Mouse (Mus musculus) midbrain, postnatal 0 days (tissue): ENCODE data around the gene Snrpc. TPM values are rescaled to one million over a fixed set of nuclear protein-coding genes. Genes with fewer than 3 reads are reported as not detected.

Experiments
- ATAC-seq: fragments of 200-750 bp; cut with Nextera tagmentation; 2 replicates; pipeline ENCODE4 v1.8.0; 2017; ENCODE audit warnings: moderate number of reproducible peaks, mild to moderate bottlenecking, moderate TSS enrichment, moderate library complexity; ENCODE audit not compliant: low FRiP score
- DNase-seq: peaks from one replicate; pipeline ENCODE4 v3.0.0-alpha.2; 2015; ENCODE audit warnings: low spot score
- H3K27ac ChIP-seq: fragments of 300-500 bp; sonication (generic); 2 replicates; pipeline ENCODE4 v1.5.1; 2014; ENCODE audit warnings: low read depth, mild to moderate bottlenecking, low read length, mixed read lengths
- H3K27me3 ChIP-seq: fragments of 300-500 bp; sonication (generic); 2 replicates; pipeline ENCODE4 v1.6.1; 2014; ENCODE audit warnings: low read length, control low read depth, mixed read lengths; ENCODE audit not compliant: insufficient read depth
- H3K36me3 ChIP-seq: fragments of 300-500 bp; sonication (generic); 2 replicates; pipeline ENCODE4 v1.6.1; 2014; ENCODE audit warnings: low read length, control low read depth, mixed read lengths; ENCODE audit not compliant: insufficient read depth
- H3K4me1 ChIP-seq: fragments of 300-500 bp; sonication (generic); 2 replicates; pipeline ENCODE4 v1.6.1; 2014; ENCODE audit warnings: mild to moderate bottlenecking, control low read depth, antibody characterized with exemption, low read length, mixed read lengths; ENCODE audit not compliant: insufficient read depth
- H3K4me2 ChIP-seq: fragments of 300-500 bp; sonication (generic); 2 replicates; pipeline ENCODE4 v1.6.1; 2014; ENCODE audit warnings: low read depth, mild to moderate bottlenecking, low read length, mixed read lengths; ENCODE audit not compliant: poor library complexity, severe bottlenecking
- H3K4me3 ChIP-seq: fragments of 300-500 bp; sonication (generic); 2 replicates; pipeline ENCODE4 v1.5.1; 2014; ENCODE audit warnings: low read depth, mild to moderate bottlenecking, low read length, moderate library complexity
- H3K9ac ChIP-seq: fragments of 300-500 bp; sonication (generic); replicated peaks from 2 replicates; pipeline ENCODE4 v1.6.1; 2014; ENCODE audit warnings: mild to moderate bottlenecking, low read length, moderate library complexity, mixed read lengths; ENCODE audit not compliant: poor library complexity, severe bottlenecking
- H3K9me3 ChIP-seq: fragments of 300-500 bp; sonication (generic); 2 replicates; pipeline ENCODE4 v1.6.1; 2016; ENCODE audit warnings: low read length, control low read depth
- CTCF ChIP-seq: IDR thresholded peaks from 2 replicates; pipeline ENCODE4 v1.5.1; 2016; ENCODE audit warnings: antibody characterized with exemption, mild to moderate bottlenecking
- WGBS: fragments of 180-500 bp; shearing (Covaris S2); extraction: QIAGEN DNeasy Blood & Tissue Kit; methylation state at CpG from one replicate; pipeline ENCODE4 v1.1.7; 2014; 5-methylcytosine and 5-hydroxymethylcytosine counted together
- polyA plus RNA-seq: library from polyadenylated mRNA; unstranded; fragments of >200 nt; fragmentation: Nextera tagmentation; extraction: Ambion mirVana; gene quantifications from 2 replicates; pipeline ENCODE4 v1.2.1, GENCODE M21; 2015
- total RNA-seq: library from RNA; depleted of rRNA; stranded (reverse); fragments of >200 nt; gene quantifications from 2 replicates; pipeline ENCODE4 v1.2.3, GENCODE M21; 2014

Snrpc gene
- total and polyA plus RNA-seq, 2 experiments from 2014 or later, result 140 to 216 TPM

DNA sequence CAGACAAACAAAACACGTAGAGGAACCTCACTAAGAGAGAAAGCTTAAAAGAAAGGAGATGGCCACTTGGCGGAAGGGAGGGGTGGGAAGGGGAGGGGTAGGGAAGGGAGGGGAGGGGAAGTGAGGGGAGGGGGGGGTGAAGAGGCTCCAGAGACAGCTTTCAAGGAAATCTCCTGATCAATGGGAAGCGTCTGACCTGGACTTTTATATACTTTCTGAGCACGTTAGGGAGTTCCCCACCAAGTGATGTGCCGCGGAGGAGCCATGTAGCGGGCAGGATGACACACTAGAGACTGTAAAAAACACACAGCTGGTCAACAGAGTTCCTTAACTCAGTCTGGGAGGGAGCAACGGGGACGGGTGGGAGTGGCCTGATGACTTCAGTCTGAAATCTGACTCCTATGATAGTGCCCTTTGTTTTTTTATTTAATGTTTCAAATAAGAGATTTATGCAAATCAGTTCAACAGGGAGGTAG is 11.0 kb upstream of the Snrpc start:
- Histone ChIP-seq H3K4me2 (peak overlapping the region; percentile 43), H3K9me3 (no peaks in the 10 kb centered on the region), H3K27me3 (no peaks in the 10 kb centered on the region), H3K9ac (no peak overlapping the region), H3K27ac (no peak overlapping the region), H3K36me3 (no peaks in the 10 kb centered on the region), H3K4me3 (no peak overlapping the region), H3K4me1 (no peaks in the 10 kb centered on the region)
- DNase-seq, result peak; percentile 2
- under 1% methylated on average over 8 of the region's 9 CpGs for WGBS
- no peak for TF ChIP-seq CTCF
- no peak for ATAC-seq

- Histone ChIP-seq H3K27ac (no peak overlapping the region), H3K4me1 (no peaks in the 10 kb centered on the region), H3K9ac (no peak overlapping the region), H3K9me3 (no peaks in the 10 kb centered on the region), H3K27me3 (no peaks in the 10 kb centered on the region), H3K36me3 (no peaks in the 10 kb centered on the region), H3K4me2 (no peak overlapping the region), H3K4me3 (no peak overlapping the region)
- ATAC-seq, result no peak
- no peak for TF ChIP-seq CTCF
- no peak for DNase-seq
- 19% methylated on average over 6 of the region's 6 CpGs for WGBS
Measured at GRCm38 (mm10) chr17:27827511-27827910, 10.4 kb upstream of the Snrpc start.

DNA sequence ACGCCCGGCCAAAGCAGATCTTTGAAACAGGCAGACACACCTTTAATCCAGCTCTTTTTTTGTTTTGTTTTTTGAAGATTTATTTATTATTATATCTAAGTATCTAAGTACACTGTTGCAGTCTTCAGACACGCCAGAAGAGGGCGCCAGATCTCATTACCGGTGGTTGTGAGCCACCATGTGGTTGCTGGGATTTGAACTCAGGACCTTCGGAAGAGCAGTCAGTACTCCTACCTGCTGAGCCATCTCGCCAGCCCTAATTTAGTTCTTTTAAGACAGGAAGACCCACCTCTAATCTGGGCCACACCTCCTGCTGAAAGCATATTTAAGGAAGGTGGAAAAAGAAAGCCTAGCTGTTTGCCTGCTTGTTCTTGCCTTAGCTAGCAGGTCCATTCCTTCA is 7.5 kb upstream of the Snrpc start:
- no peak for DNase-seq
- no peak overlapping the region for H3K4me3 ChIP-seq
- no peaks in the 10 kb centered on the region for H3K36me3 ChIP-seq
- H3K27ac ChIP-seq, result no peak overlapping the region
- ATAC-seq, result no peak
- 0 out of 2 replicates have a peak, but pooled peaks cover 3% of the 10 kb centered on the region for H3K27me3 ChIP-seq
- H3K9ac ChIP-seq, result no peak overlapping the region
- 56% methylated on average over 7 of the region's 7 CpGs for WGBS
- no peaks in the 10 kb centered on the region for H3K4me1 ChIP-seq
- H3K9me3 ChIP-seq, result no peaks in the 10 kb centered on the region
- peak; percentile 32 for TF ChIP-seq CTCF
- H3K4me2 ChIP-seq, result no peak overlapping the region

DNA sequence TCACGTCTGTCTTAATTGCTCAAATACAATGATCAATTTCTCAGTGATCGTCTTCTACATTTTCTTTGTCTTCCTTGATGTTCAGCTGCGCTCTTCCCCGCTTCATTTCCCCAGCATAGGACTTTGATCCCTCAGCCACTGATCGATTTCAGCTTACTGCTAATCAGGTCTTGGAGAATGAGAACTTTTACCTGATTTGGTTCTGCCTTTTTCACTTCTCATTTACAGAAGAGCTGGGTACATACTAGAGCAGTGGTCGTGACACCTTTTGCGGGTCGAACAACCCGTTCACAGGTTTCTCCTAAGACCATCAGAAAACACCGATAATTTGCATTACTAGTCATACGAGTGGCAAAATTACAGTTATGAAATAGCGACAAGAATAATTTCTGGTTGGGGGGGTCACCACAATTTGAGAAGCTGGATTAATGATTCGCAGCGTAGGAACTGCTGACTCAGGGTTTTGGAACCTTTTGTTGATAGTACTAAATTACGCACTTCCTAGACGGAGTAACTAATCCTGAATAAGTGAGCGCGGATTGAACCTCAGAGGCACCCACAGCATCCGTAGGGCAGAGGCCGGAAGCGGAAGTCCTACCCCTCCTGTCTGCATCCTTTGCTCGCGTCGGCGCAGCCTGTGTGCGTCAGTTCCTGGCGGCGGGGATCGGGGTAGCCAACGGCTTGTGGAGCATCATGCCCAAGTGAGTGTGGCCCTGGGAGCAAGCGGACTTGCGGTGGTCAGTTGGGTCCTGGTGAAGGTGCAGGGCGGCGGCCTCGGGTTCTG is 1.7 kb downstream of the Snrpc start:
- H3K9me3 ChIP-seq, result no peaks in the 10 kb centered on the region
- WGBS, result 2% methylated on average over 35 of the region's 35 CpGs
- H3K9ac ChIP-seq, result peak overlapping the region; percentile 83
- H3K36me3 ChIP-seq, result peaks cover 8% of the 10 kb centered on the region
- ATAC-seq (peak; percentile 98), DNase-seq (peak; percentile 99)
- peak overlapping the region; percentile 61 for H3K4me2 ChIP-seq
- peaks cover 3% of the 10 kb centered on the region; the same call in 1 of the 2 replicates for H3K4me1 ChIP-seq
- peak overlapping the region; percentile 70 for H3K27ac ChIP-seq
- TF ChIP-seq CTCF, result 0 out of 2 replicates have a peak, but pooled peaks have one; percentile 11
- H3K4me3 ChIP-seq, result peak overlapping the region; percentile 81
- no peaks in the 10 kb centered on the region for H3K27me3 ChIP-seq

DNA sequence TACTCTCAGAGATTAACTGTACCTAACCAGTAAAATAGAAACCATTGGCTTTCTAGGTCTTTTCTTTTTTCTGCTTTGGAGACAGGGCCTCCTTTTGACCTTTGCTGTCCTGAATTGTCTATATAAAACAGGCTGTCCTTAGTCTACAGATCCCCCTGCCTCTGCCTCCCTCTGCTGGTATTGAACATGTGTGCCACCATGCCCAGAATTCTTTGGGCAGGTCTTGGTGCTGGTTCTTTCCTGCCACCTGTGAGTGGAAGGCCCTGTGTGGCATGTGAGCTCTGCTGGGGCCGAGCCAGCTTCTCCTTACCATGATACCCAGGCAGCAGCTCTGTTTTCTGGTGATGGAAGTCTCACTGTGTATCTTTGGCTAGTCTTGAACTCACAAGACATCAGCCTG is 10.4 kb downstream of the Snrpc start:
- no peak; the same call in 1 of the 2 replicates for TF ChIP-seq CTCF
- Histone ChIP-seq H3K27me3 (no peaks in the 10 kb centered on the region), H3K27ac (no peak overlapping the region), H3K4me1 (no peaks in the 10 kb centered on the region), H3K4me2 (no peak overlapping the region), H3K4me3 (no peak overlapping the region), H3K9me3 (no peaks in the 10 kb centered on the region), H3K36me3 (peaks cover 45% of the 10 kb centered on the region), H3K9ac (no peak overlapping the region)
- DNase-seq (no peak), ATAC-seq (no peak)
- WGBS, result 96% methylated on average over 1 of the region's 1 CpGs

- ATAC-seq (no peak), DNase-seq (no peak)
- Histone ChIP-seq H3K27me3 (no peaks in the 10 kb centered on the region), H3K4me1 (no peaks in the 10 kb centered on the region), H3K4me3 (no peak overlapping the region), H3K9ac (no peak overlapping the region), H3K27ac (no peak overlapping the region), H3K4me2 (no peak overlapping the region), H3K36me3 (peaks cover 30% of the 10 kb centered on the region), H3K9me3 (no peaks in the 10 kb centered on the region)
- no peak for TF ChIP-seq CTCF
- 77% methylated on average over 3 of the region's 3 CpGs for WGBS
Measured at GRCm38 (mm10) chr17:27851076-27851475, 13.1 kb downstream of the Snrpc start.
